Mouse (Mus musculus) retina, postnatal 7 days (tissue): Measurements from ENCODE around the gene Atl3.

ENCODE experiments used
- DNase-seq: peaks from one replicate; pipeline ENCODE4 v3.0.0-alpha.2; 2012; ENCODE audit warnings: low read depth, low spot score

Gene Atl3

DNA sequence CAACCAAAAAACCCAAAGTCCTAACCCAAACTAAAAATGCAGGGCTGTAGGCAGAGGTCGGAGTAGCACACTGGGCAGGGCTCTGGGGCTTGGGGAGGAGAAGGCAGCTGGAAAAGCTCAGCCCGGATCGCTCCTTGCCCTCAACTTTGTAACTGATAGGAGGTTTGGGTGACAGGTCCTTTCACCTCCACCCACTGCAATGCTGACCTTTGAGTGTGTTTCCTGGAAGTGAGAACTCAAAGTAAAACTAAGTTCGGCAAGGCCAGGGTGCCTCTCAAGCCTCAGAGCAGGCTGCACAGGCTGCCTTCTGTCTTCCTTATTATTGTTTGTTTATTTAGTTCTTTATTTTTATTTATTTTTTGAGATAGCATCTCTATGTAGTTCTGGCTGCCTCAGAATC, 66.1 kb downstream of the Atl3 start:
- DNase-seq, result no peak

GRCm38 (mm10) chr19:7561456-7561855, 67.6 kb downstream of the Atl3 start:
- DNase-seq, result no peak

GRCm38 (mm10) chr19:7562601-7563129, 68.8 kb downstream of the Atl3 start:
- DNase-seq, result no peak

DNA sequence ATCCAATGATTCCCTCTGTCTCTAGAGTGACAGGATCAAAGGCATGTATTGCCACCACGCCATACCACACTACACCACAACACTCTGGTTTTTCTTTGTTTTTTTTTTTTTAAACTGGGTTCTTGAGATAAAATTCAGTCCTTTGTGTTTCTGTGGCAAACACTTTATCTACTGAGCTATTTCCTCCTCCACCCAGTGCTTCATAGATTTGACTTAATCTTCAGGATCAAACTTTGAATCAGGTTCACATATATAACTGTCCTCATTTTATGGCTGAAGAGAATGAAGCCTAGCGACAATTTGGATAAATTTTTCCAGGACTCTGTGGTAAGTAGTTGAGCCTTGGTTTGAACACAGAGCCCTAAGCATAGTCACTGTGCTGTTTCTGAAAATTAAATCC, 69.8 kb downstream of the Atl3 start:
- DNase-seq, result no peak

DNA sequence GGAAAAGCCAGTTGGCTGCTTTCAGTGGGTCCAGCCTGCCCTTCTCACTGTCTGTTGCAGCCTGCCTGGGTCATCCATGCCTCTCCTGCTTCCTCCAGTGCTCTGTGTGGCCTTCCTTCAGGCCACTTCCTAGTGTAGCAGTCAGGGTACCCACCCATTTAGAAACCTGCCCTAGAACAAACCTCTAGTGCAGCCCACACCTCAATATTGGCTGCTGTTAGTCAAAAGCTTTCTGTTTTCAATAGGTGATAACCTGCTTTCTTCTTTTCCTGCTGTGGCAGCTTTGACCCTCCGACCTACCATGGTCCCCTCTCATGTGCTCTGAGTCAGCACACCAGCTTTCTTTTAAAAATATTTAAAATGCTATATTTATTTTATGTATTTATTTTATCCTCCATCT, 70.6 kb downstream of the Atl3 start:
- no peak for DNase-seq

GRCm38 (mm10) chr19:7566826-7567225, 73.0 kb downstream of the Atl3 start:
- no peak for DNase-seq

DNA sequence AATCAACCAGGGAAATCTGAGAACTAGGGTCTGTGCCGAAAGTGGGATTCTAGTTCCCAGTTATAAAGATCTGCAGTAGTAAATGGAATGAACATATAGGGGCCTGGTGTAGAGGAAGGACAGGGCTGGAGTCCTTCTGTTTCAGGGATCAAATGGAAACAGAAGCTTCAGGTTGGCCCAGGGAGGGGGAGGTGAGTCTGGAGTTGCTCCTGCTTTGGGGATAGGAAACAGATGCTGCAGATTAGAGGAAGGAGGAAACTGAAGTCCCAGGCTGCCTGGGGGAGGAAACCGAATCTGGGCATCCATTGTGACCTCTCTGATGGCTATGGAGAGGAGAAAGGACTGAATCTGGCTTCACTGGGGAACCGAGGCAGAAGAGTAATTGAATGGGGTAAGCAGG, 74.5 kb downstream of the Atl3 start:
- no peak for DNase-seq

GRCm38 (mm10) chr19:7569650-7570049, 75.8 kb downstream of the Atl3 start:
- no peak for DNase-seq

- DNase-seq, result no peak
Observed at GRCm38 (mm10) chr19:7576180-7576579, 82.3 kb downstream of the Atl3 start.

DNA sequence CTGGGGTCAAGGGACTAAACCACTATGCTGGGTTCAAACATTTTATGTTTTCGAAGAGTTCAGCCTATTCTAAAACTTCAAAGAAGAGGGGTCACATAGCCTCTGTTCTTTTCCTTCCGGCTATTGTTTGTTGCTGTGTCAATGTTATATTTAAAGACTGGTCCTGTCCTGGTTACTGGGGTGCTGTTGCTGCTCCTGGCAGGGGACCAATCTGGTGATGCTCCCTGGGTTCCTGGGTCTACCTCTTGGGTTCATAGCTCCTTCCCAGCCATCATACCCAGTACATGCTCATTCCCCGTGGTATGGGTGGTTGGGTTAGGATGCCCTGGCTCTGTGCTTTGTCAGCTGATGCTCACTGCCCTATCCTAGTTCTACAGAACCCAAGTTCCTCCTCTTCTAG, 83.9 kb downstream of the Atl3 start:
- DNase-seq, result no peak

DNA sequence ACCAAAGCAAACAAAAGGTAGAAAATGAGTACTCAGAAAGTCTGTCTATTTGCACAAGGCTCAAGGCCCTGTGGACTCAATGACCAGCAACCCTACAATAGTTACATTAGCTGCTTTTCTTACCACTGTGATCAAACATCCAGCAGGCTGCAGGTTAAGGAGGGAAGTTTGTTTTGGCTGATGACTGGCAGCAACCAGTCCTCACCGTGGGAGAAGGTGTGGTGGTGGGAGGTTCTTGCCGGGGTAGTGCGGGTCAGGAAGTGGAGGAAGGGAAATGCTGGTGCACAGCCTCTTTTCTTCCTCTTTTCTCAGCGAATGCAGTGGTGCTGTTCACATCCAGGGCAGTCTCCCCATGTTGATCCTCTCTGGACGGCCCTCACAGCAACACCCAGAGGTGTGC, 87.2 kb downstream of the Atl3 start:
- DNase-seq, result no peak

- DNase-seq, result no peak
Observed at GRCm38 (mm10) chr19:7583101-7583500, 89.3 kb downstream of the Atl3 start.

GRCm38 (mm10) chr19:7583599-7583998, 89.8 kb downstream of the Atl3 start:
- DNase-seq, result no peak

DNA sequence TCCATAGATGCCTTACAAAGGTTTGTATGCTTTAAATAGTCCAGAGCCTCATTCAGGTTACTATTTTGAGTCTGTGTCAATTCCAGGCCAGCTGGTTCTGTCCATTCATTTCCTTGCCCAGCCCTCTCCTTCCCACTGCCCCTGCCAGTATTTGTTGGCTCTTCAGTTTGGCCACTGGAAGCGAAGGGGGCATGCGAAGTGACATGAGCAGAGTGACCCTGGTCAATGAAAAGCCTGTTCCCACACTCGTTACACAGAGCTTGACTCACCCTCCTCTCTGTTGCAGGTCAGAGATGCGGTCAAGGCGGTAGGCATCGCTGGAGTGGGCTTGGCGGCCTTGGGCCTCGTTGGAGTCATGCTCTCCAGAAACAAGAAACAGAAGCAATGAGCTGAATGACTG, 91.4 kb downstream of the Atl3 start:
- DNase-seq, result no peak

GRCm38 (mm10) chr19:7585764-7586163, 91.9 kb downstream of the Atl3 start:
- DNase-seq, result no peak
